Mouse (Mus musculus): Measurements from ENCODE around the gene Dync1i2.

Gene Dync1i2

GRCm38 (mm10) chr2:71269332-71269731 is 57.8 kb downstream of the Dync1i2 start:
- in situ Hi-C loops (cut with MboI, MseI): no loop called here

GRCm38 (mm10) chr2:71270085-71270484 is 58.6 kb downstream of the Dync1i2 start:
- in situ Hi-C loops (cut with MboI, MseI): no loop called here

DNA sequence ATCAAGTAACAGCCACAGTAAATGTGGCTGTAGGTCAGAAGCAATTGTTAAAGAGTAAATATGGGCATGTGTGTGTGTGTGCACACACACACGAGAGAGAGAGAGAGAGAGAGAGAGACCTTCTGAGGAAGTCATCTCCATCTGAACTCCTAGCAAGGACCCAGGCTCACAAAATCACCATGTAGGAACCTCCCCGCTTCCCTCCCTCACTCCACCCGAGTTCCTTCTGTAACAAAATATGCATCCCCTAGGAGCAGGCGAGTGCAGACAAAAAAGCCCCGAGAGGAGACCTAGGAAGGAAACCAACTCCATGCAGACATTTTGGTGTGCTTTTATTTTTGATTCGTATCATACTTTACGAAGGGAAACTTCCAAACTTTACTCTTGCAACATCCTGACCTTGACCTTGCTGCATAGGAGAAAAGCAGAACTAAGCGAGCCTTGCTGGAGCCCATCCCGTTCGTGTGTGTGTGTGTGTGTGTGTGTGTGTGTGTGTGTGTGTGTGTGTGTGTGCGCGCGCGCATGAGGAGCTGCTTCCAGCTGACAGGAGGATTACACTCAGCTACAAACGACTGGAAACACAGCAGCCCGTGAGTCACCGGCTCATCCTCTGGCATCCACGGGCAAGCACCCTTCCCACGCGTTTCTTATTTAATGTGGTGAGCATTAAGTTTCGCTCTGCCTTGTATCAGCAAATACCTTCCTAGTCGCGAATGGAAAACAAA is 62.6 kb downstream of the Dync1i2 start:
- in situ Hi-C loops (cut with MboI, MseI): no loop called here

- in situ Hi-C loops (cut with MboI, MseI): no loop called here
Observed at GRCm38 (mm10) chr2:71275734-71276133, 64.2 kb downstream of the Dync1i2 start.

GRCm38 (mm10) chr2:71278791-71279775 is 67.6 kb downstream of the Dync1i2 start:
- in situ Hi-C loops (cut with MboI, MseI): no loop called here

DNA sequence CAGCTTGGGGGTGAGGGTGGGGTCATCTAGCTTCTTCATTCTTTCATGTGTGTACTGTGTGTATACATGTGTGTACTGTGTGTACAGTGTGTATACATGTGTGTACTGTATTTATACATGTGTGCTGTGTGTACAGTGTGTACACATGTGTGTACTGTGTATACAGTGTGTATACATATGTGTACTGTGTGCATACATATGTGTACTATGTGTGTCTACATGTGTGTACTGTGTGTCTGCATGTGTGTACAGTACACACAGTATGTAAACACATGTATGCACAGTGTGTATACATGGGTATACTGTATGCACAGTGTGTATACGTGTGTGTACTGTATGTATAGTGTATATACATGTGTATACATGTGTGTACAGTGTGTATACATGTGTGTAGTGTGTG is 70.5 kb downstream of the Dync1i2 start:
- in situ Hi-C loops (cut with MboI, MseI): no loop called here

- in situ Hi-C loops (cut with MboI, MseI): no loop called here
Observed at GRCm38 (mm10) chr2:71290107-71290775, 78.7 kb downstream of the Dync1i2 start.

DNA sequence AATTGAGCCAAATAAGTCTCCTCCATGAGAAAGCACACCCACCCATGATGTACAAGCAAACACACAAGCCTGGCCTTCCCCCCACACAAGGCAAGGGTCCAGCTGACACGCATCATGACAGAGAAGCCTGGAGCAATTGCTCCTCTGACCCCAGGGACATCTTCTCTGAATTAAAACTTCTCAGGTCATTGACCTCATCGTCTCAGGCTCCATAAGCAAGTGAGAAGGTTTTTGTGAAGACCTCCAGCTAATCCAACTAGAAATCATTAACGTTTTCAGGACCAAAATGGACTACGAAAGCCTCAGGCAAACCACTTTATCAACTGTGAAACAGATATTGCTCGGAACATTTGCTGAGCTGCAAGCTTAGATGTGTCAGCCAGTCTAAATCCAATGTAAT is 80.1 kb downstream of the Dync1i2 start:
- in situ Hi-C loops (cut with MboI, MseI): no loop called here

DNA sequence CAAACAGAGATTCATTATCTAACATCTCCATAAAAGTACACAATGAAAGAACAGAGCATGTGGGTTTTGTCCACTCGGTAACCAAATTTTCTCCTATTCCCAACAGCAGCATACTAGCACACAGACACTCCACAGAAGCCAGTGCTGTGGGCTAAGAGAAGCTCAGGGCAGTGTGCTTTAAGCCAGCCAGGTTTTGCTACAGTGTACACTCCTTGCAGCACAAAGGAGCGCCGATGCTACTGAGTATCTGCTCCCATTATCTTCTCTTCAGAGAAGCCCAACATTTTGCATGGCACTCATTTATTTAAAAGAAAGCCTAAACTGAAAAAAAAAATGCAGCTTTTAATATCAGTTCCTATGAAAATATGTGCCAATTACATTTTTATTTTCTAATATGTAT is 82.5 kb downstream of the Dync1i2 start:
- in situ Hi-C loops (cut with MboI, MseI): no loop called here

GRCm38 (mm10) chr2:71294489-71294888 is 83.0 kb downstream of the Dync1i2 start:
- in situ Hi-C loops (cut with MboI, MseI): no loop called here

DNA sequence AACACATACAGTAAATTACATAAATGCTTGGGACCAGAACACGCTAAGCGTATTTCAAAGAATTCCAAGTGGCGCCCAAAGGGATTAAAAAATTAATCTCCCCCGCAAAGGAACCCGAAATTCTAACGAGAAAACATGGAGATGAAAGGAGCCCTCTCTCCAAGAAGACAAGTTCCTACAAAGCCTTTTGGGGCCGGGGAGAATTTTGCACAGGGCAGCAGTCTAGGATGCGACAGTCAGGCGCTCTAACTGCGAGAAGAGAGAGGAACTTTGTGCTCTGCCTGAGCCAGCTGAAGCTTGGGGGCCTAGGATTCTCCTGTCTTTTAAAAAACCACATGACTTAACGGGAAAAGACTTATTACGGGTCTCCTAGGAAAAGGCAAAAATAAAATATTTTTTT is 84.3 kb downstream of the Dync1i2 start:
- in situ Hi-C loops (cut with MboI, MseI): no loop called here

- in situ Hi-C loops (cut with MboI, MseI): no loop called here
Observed at GRCm38 (mm10) chr2:71297501-71297900, 86.0 kb downstream of the Dync1i2 start.

GRCm38 (mm10) chr2:71298729-71299128 is 87.2 kb downstream of the Dync1i2 start:
- in situ Hi-C loops (cut with MboI, MseI): no loop called here

GRCm38 (mm10) chr2:71302156-71302663 is 90.7 kb downstream of the Dync1i2 start:
- in situ Hi-C loops (cut with MboI, MseI): loop anchor here (5.0 kb wide), 1 partner anchor 120 kb away; no protein-coding TSS in a partner anchor

DNA sequence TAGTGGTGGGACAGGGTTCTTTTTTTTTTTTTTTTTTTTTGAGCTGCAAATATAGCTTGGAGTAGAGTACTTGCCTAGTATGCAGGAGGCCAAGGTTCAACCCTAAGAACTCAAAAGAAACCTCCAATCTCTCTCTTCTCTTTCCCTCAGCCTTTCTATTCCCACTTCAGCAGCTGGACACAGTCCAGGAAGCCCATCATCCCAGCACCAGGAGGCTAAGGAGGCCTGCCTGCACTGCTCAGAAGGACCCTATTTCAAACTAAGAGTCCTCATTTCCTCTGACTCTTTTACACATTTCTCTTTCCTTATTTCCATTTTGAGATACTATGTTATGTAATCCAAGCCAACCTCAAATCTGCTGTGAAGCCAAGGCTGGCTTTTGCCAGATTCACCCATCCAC is 91.7 kb downstream of the Dync1i2 start:
- in situ Hi-C loops (cut with MboI, MseI): loop anchor here (5.0 kb wide), 1 partner anchor 119 kb away; no protein-coding TSS in a partner anchor

- in situ Hi-C loops (cut with MboI, MseI): loop anchor here (5.0 kb wide), 1 partner anchor 117 kb away; no protein-coding TSS in a partner anchor
Observed at GRCm38 (mm10) chr2:71304821-71305220, 93.3 kb downstream of the Dync1i2 start.

DNA sequence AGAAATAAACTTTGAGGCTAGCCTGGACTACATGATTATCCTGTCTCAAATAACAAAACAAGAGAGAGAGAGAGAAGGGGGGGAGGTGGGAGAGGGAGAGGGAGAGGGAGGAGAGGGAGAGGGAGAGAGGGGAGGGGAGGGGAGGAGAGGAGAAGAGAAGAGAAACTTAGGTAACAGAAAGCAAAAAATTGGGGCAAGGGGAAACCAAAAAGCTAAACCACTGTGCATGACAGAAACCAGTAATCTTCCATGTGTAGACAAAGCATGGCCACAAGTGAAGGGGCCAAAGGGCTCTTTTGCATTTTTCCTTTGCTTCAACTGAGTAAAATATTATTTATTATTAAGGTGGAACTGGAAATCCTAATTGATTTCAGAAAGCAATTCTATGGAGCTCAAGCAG is 94.9 kb downstream of the Dync1i2 start:
- in situ Hi-C loops (cut with MboI, MseI): no loop called here

GRCm38 (mm10) chr2:71309726-71310125 is 98.2 kb downstream of the Dync1i2 start:
- in situ Hi-C loops (cut with MboI, MseI): no loop called here

DNA sequence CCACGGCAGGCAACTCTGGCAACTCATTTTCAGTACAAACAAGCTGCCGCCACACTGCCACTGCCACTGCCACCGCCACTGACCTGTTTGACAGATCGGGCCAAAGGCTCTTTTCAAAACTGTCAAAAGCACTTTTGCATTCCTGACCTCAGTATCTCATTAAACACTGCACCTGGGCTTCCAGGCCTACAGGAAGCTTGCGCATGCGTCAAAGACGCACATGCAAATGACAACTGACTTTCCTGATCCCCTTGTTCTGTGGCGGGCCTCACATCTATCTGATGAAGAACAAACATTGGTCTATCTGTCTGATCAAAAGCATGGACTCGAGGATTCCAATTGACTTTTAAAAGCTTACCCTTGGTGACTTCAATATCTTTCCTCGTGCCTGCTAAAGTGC is 100.6 kb downstream of the Dync1i2 start:
- in situ Hi-C loops (cut with MboI, MseI): no loop called here

Measured in T-helper 2 cell (primary cell).